Mouse (Mus musculus) C2C12 (cell line): Measurements from ENCODE around the gene Cfap73.

Source experiments
- CEBPB ChIP-seq: IDR thresholded peaks from one replicate; pipeline ENCODE4 v1.6.1; 2011; ENCODE audit warnings: low read depth, mild to moderate bottlenecking, control low read depth, moderate library complexity
- CTCF ChIP-seq: IDR thresholded peaks from one replicate; pipeline ENCODE4 v1.5.1; 2011; ENCODE audit not compliant: control insufficient read depth, insufficient read depth, insufficient read length
- FOSL1 ChIP-seq: IDR thresholded peaks from one replicate; pipeline ENCODE4 v1.8.0; 2011; ENCODE audit warnings: mild to moderate bottlenecking, low read length; ENCODE audit not compliant: poor library complexity, insufficient read depth, severe bottlenecking
- MAX ChIP-seq: IDR thresholded peaks from one replicate; pipeline ENCODE4 v1.6.1; 2011; ENCODE audit warnings: mild to moderate bottlenecking, control low read depth
- MYOD1 ChIP-seq: IDR thresholded peaks from one replicate; pipeline ENCODE4 v1.6.1; 2011; ENCODE audit warnings: low read depth; ENCODE audit not compliant: control insufficient read depth, insufficient read length
- MYOG ChIP-seq: IDR thresholded peaks from one replicate; pipeline ENCODE4 v1.6.1; 2011; ENCODE audit not compliant: control insufficient read depth, insufficient read length; ENCODE audit errors: extremely low read depth
- USF1 ChIP-seq: IDR thresholded peaks from one replicate; pipeline ENCODE4 v1.6.1; 2011; ENCODE audit warnings: low read depth, mild to moderate bottlenecking, control low read depth, moderate library complexity

- TF ChIP-seq CTCF (no peak), MYOG (no peak), MAX (no peak), USF1 (no peak), CEBPB (no peak), FOSL1 (no peak), MYOD1 (no peak)
Observed at GRCm38 (mm10) chr5:120579898-120580626, 54.0 kb downstream of the Cfap73 start.
